Mouse (Mus musculus): ENCODE results near the gene Ppp2r5c.
A peak's percentile ranks its signal among the peaks of the same experiment; 100 is the strongest.

Gene Ppp2r5c

DNA sequence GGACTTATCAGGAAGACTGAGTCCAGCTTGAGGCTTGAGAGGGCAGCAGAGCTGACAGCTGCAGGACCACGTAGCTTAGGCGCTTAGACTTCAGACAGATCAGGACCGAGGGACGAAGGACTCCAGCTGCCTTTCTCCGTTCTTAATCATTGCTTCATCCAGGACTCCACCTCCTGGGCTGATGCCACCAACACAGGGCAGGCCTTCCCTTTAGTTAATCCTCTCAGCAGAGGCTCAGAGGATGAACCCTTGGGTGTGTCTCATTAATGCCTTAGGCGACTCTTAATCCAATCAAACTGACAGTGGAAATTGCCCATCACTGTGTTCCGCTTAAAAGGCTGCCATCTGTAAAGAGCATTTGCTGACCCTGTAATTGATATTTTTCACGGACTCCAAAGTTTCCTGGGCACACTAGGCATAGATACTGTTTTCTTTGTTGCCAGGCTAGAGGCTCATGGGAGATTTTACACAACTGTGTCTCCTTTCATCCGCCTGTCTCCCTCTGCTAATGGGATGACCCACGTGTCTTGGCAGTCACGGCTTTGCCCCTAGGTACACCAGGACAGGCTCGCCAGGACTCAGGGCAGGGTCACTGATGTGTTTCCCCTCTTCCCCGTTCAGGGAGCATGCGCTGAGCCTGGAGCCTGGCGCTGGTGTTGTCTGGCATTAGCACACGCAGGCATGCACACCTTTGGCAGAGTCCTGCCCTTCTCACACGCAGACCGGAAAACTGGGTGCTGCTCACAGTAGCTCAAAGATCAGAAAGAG, 110.1 kb downstream of the Ppp2r5c start:
- DNase-seq (ENCODE audit: low spot score): no peak

DNA sequence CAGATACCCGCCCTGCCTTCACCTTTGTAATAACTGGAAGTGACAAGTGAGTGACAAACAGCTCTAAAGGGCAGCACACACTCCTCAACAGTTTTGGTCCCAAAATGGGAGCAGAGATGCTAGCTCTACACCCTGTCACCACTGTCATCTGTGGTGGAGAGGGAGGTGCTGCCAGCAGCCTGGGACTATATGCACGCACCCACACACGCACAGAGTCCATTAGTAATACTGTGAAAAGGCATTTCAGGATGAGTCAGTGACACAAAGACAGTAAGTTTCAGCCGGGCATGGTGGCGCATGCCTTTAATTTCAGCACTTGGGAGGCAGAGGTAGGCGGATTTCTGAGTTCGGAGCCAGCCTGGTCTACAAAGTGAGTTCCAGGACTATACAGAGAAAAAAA, 111.3 kb downstream of the Ppp2r5c start:
- DNase-seq (ENCODE audit: low spot score): no peak

- DNase-seq (ENCODE audit: low spot score): no peak
Observed at GRCm38 (mm10) chr12:110563383-110563782, 116.5 kb downstream of the Ppp2r5c start.

- no peak for DNase-seq (ENCODE audit: low spot score)
Observed at GRCm38 (mm10) chr12:110564848-110565247, 117.9 kb downstream of the Ppp2r5c start.

DNA sequence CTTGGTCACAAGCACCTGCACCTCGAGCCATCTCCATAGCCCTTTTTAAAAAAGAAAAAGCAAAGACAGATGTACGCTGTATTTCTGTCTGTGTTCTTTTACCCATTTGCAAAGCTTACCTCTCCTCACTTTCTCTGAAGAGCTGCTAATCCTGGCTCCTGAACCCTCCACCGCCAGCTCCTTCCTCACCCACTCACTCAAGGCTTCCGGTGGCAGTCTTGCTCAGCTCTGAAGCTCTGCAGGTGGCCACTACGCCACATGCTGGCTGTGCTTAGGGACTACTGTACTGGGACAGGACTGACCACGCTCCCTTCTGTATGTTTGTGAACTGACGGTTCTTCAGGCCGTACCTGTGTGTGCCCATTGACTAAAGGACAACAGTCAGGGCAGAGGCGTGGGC, 119.4 kb downstream of the Ppp2r5c start:
- DNase-seq (ENCODE audit: low spot score): no peak

GRCm38 (mm10) chr12:110571050-110571449, 124.1 kb downstream of the Ppp2r5c start:
- DNase-seq (ENCODE audit: low spot score): no peak

- no peak for DNase-seq (ENCODE audit: low spot score)
Observed at GRCm38 (mm10) chr12:110572351-110572750, 125.4 kb downstream of the Ppp2r5c start.

GRCm38 (mm10) chr12:110573635-110574034, 126.7 kb downstream of the Ppp2r5c start:
- no peak for DNase-seq (ENCODE audit: low spot score)

DNA sequence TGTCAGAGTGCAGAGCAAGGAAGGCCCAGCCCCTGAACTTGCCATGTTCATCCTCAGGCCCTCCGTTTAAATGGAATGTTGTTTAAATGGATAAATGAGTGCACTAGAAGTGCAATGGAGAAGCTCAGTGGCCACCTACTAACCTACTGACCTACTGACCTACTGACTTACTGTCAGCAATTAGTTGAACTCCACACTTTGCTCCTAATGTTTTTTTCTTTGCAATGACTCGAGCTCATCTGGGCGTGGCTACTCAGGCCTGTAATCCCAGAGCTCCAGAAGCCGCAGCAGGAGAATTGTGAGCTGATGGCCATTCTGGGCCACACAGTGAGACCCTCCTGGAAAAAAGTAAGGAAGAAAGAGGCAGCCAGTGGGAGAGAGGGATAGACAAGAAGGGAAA, 129.0 kb downstream of the Ppp2r5c start:
- DNase-seq (ENCODE audit: low spot score): no peak

DNA sequence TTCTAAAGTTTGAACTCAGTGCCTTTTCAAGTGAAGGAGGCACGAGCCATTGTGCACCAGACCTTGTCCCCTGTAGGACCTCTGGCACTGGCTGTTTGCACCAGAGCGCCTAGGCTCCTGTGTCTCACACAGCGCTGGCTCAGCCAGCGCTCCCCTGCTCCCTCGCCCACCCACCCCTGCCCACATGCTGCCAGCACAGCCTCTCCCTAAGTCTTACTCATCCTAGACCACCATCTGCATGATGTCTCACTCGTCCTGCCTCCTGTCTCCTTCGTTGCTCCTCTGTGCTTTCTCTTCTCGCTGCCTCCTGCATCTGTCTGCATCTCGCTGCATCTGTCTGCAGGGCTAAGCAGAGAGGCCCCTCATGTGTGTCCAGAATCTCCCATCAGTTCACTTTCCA, 131.4 kb downstream of the Ppp2r5c start:
- DNase-seq (ENCODE audit: low spot score): no peak

DNA sequence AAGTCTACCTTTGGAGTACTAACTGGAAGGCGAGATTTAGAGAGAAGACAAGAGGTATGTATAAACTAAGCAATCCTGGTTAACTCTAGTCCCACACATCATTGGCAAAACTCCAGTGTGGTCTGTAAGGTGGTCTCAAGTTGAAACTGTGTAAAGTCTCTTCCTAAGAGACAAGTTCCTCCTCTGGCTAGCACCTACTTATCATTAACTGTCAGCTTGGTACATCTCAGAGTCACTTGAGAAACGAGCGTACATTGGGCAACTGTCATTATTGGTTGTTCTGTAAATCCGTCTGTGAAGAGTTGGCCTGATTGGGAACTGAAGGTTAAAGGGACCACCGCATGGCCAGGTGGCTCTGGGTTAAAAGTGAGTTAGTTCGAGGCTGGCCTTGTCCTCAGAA, 141.7 kb downstream of the Ppp2r5c start:
- DNase-seq (ENCODE audit: low spot score): no peak

GRCm38 (mm10) chr12:110590804-110591259, 143.9 kb downstream of the Ppp2r5c start:
- no peak for DNase-seq (ENCODE audit: low spot score)

GRCm38 (mm10) chr12:110591260-110591883, 144.5 kb downstream of the Ppp2r5c start:
- peak; percentile 100 for DNase-seq (ENCODE audit: low spot score)

DNA sequence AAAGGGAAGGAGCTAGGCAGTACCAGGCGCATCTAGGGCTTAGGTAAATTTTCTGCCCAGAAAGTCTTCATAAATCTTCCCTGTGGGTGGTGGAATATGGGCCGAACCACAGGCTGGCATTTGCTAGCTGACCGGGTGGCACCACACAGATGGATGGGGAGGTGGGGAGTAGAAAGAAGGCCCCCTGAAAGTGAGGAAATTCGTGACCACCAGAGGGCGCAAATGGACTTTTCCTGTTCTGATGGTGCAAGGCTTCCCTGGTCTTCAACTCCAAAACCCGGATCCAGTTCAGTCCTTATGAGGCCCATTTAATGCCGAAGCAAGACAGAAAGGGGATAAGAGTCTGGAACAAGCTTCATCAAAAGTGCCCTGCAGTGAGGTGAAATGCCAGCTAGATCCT, 151.6 kb downstream of the Ppp2r5c start:
- DNase-seq (ENCODE audit: low spot score): peak; percentile 85

- no peak for DNase-seq (ENCODE audit: low spot score)
Observed at GRCm38 (mm10) chr12:110599791-110600190, 152.9 kb downstream of the Ppp2r5c start.

DNA sequence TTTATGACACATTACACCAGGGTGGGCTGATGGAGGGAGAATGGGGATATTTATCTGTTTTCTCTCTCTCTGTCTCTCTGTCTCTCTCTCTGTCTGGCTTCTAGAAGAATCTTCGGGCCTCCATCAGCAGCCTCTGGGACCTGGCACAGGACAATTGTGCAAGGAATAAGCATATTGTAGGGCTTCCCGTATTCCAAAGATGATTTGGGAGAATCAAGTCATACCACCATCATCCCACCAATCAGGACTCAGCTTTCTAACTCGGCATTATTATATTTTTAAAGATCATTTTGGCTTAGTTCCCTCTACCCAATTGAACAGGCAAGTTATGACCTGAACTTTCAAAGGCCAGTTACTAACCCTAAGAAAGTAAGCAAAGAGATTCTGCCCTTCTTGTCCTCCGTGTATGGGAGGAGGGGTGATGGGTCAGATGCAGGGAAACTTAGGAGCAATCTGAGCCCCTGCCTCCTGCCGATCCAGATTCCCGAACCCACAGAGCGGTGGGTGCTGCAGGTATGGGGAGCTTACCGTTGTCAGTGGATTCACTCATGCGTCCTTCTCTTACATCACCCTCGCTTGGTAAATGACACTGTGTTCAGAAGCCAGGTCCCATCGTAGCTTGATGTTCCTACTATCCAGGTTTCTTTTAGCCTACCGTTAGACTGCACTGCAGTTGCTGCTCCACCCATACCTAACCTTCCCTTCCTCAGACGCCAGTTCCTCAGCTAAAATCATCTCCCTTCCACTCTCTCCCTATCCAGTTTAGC, 153.5 kb downstream of the Ppp2r5c start:
- DNase-seq (ENCODE audit: low spot score): no peak

DNA sequence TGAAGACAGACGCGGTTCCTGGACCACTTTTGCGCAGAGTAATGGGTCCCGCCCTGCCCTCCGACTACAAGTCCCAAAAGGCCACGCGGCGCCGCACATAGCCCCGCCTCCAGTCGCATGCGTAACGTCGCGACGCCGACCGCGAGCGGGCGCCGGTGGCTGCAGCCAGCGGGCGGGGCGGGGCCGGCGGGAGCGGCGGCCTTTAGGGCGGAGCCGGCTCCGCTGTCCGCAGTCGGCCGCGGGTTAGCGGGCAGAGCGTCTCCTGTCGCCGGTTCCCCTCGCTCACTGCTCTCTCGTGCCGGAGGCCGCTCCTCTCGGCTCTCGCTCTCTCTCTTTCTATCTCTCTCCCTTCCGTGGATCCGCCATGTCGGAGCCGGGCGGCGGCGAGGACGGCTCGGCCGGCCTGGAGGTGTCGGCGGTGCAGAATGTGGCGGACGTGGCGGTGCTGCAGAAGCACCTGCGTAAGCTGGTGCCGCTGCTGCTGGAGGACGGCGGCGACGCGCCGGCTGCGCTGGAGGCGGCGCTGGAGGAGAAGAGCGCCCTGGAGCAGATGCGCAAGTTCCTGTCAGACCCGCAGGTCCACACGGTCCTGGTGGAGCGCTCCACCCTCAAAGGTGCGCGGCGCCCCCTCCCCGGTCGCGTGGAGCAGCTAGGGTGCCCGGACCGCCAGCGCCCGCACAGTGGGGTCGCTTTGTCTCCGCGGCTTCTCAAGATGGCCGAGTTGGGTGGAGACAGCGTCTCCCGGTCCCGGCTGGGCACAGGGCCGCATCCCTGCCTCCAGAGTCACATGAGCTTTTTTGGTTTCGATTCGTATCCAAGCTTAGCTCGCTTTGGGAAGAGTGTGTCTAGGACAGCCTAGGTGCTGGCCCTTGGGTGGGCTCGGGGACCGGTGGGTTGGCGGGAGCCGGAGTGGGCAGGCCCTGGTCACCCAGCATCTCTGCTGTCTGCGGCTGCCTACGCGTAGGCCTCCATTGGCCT, 154.6 kb downstream of the Ppp2r5c start, which contains the start of gene Dync1h1:
Gene Dync1h1, plus strand, starts transcription at position 212 of the 978 bp plus-strand sequence.
- peak; percentile 96 for DNase-seq (ENCODE audit: low spot score)

DNA sequence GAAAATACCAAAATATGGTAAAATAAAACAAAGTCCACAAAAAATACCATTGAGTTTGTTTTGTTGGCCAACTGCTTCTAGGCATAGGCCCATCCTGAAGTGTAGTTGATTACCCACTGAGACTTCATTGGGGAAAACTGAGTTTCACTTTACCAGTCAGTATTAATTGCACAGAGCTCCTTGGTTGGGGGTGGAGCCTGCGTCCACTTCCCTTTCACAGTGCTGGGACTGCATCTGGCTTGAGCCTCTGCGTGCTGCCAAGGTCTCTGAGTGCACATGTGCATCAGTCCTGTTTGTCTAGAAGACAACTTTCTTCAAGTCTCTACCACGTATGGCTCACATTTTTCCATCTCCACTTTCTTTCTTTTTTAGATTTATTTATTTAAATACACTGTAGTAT, 159.2 kb downstream of the Ppp2r5c start:
- DNase-seq (ENCODE audit: low spot score): no peak

DNA sequence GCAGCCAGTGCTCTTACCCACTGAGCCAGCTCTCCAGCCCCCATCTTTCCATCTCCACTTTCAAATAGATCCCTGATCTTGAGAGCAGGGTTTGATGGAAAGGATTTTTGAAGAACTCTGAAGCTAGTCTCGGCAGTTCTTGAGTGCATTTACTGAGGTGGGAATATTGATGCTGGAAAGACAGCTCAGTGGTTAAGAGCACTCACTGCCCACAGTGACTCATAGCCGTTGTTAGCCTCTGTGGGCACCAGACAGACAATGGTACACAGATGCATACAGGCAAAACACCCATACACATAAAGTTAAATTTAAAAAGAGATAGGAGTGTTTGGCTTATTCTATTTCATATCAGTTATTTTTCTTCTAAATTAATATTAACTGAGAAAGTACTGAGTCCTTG, 159.8 kb downstream of the Ppp2r5c start:
- no peak for DNase-seq (ENCODE audit: low spot score)

- DNase-seq (ENCODE audit: low spot score): peak; percentile 17
Observed at GRCm38 (mm10) chr12:110608460-110609152, 161.7 kb downstream of the Ppp2r5c start.

DNA sequence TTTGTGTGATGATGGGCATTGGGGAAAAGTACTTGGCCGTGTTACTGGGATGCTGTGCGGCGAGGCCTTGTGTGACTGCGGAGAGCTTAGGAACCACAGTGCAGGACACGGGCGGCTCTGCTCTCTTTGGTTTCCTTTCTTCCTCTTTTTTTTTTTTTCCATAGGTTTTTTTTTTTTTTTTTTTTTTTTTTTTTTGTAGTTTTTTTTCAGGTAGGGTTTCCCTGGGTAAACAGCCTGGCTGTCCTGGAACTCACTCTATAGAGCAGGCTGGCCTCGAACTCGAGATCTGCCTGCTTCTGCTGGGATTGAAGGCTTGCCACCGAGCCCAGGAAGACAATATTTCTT, 162.2 kb downstream of the Ppp2r5c start:
- DNase-seq (ENCODE audit: low spot score): no peak

Measured in embryo, embryonic 10 days (tissue).